Mouse (Mus musculus) layer of hippocampus, postnatal 36 days (tissue): Measurements from ENCODE around the gene Mrtfa. TPM values are rescaled to one million over a fixed set of nuclear protein-coding genes. Genes with fewer than 3 reads are reported as not detected.

ENCODE experiments used
- DNase-seq, 2 experiments: peaks; one replicate each; pipeline ENCODE4 v3.0.0; 2022
- total RNA-seq, 2 experiments: library from RNA; stranded (reverse); gene quantifications; 2 replicates each; pipeline ENCODE4 v1.2.3; 2021

Mrtfa gene
- total RNA-seq, 2 experiments from 2014 or later = 96.1 to 121 TPM

- no peak for DNase-seq
Observed at GRCm38 (mm10) chr15:81154846-81155624, 35.5 kb downstream of the Mrtfa start.

GRCm38 (mm10) chr15:81141956-81142576, 48.5 kb downstream of the Mrtfa start:
- no peak for DNase-seq

GRCm38 (mm10) chr15:81140004-81140403, 50.6 kb downstream of the Mrtfa start:
- DNase-seq = no peak

GRCm38 (mm10) chr15:81137298-81137697, 53.3 kb downstream of the Mrtfa start:
- DNase-seq = no peak

- DNase-seq = no peak
Observed at GRCm38 (mm10) chr15:81133781-81134180, 56.8 kb downstream of the Mrtfa start.

GRCm38 (mm10) chr15:81131152-81131551, 59.4 kb downstream of the Mrtfa start:
- no peak for DNase-seq

- DNase-seq = peak; percentile 57 to 61
Observed at GRCm38 (mm10) chr15:81129970-81130369, 60.6 kb downstream of the Mrtfa start.

- DNase-seq = no peak
Observed at GRCm38 (mm10) chr15:81128155-81128838, 62.3 kb downstream of the Mrtfa start.

- no peak for DNase-seq
Observed at GRCm38 (mm10) chr15:81124282-81124681, 66.3 kb downstream of the Mrtfa start.

- no peak for DNase-seq
Observed at GRCm38 (mm10) chr15:81123122-81123521, 67.4 kb downstream of the Mrtfa start.

- DNase-seq = no peak
Observed at GRCm38 (mm10) chr15:81122535-81122934, 68.0 kb downstream of the Mrtfa start.

- DNase-seq = no peak
Observed at GRCm38 (mm10) chr15:81122078-81122477, 68.5 kb downstream of the Mrtfa start.

GRCm38 (mm10) chr15:81120946-81121345, 69.6 kb downstream of the Mrtfa start:
- DNase-seq = no peak

- DNase-seq = no peak
Observed at GRCm38 (mm10) chr15:81120140-81120539, 70.4 kb downstream of the Mrtfa start.

GRCm38 (mm10) chr15:81118226-81118625, 72.3 kb downstream of the Mrtfa start:
- DNase-seq = no peak

GRCm38 (mm10) chr15:81112589-81112988, 78.0 kb downstream of the Mrtfa start:
- no peak for DNase-seq

GRCm38 (mm10) chr15:81110315-81110714, 80.2 kb downstream of the Mrtfa start:
- DNase-seq = no peak

- peak; percentile 60 to 66 for DNase-seq
Observed at GRCm38 (mm10) chr15:81105962-81106361, 84.6 kb downstream of the Mrtfa start.

- DNase-seq = peak; percentile 33 to 40
Observed at GRCm38 (mm10) chr15:81104585-81105259, 85.8 kb downstream of the Mrtfa start.

- no peak for DNase-seq
Observed at GRCm38 (mm10) chr15:81103500-81103899, 87.1 kb downstream of the Mrtfa start.

- no peak for DNase-seq
Observed at GRCm38 (mm10) chr15:81102274-81102879, 88.2 kb downstream of the Mrtfa start.

- DNase-seq = no peak
Observed at GRCm38 (mm10) chr15:81101316-81101715, 89.2 kb downstream of the Mrtfa start.
